Mouse (Mus musculus) C2C12 (cell line): ENCODE data around the gene Pcsk2.

Experiments used
- CEBPB ChIP-seq: IDR thresholded peaks from one replicate; pipeline ENCODE4 v1.6.1; 2011; ENCODE audit warnings: low read depth, mild to moderate bottlenecking, control low read depth, moderate library complexity
- CTCF ChIP-seq: IDR thresholded peaks from one replicate; pipeline ENCODE4 v1.5.1; 2011; ENCODE audit not compliant: control insufficient read depth, insufficient read depth, insufficient read length
- MAX ChIP-seq: IDR thresholded peaks from one replicate; pipeline ENCODE4 v1.6.1; 2011; ENCODE audit warnings: mild to moderate bottlenecking, control low read depth
- MYOD1 ChIP-seq: IDR thresholded peaks from one replicate; pipeline ENCODE4 v1.6.1; 2011; ENCODE audit warnings: low read depth; ENCODE audit not compliant: control insufficient read depth, insufficient read length
- MYOG ChIP-seq: IDR thresholded peaks from one replicate; pipeline ENCODE4 v1.6.1; 2011; ENCODE audit not compliant: control insufficient read depth, insufficient read length; ENCODE audit errors: extremely low read depth
- USF1 ChIP-seq: IDR thresholded peaks from one replicate; pipeline ENCODE4 v1.6.1; 2011; ENCODE audit warnings: low read depth, mild to moderate bottlenecking, control low read depth, moderate library complexity

DNA sequence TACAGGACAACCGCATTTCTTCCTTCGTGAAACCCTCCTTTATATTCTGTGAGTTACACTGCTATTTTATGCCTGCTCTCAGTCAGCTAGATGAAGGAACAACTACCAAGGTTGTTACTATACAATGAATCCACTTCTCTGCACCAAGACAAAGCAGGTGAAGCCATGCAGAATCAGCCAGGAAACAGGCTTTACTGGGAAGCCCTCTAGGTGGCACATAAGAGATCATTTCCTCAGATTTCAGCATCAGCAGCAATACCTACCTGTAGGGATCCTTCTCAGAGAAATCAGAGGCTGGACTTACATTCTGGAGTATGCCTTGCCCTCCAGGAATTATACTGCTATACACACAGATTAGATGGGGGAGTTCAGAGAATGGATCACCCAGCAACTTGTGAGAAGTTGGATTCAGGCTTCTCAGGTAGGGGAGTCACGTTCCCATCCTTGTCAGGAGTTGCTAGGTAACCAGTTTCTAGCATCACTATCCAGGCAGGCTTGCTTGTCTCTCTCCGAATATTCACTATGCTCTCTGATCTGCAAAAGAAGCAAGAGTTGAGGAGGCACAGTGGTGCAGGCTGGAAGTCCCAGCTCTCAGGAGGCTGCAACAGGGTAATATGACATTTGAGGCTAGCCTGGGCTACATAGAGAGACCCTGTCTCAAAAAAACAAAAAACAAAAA lies 250.5 kb downstream of the Pcsk2 start:
- TF ChIP-seq MYOG (no peak), CTCF (no peak), CEBPB (no peak), USF1 (no peak), MAX (no peak), MYOD1 (no peak)
